Mouse (Mus musculus): ENCODE measurements around the gene Doc2a.

GRCm38 (mm10) chr7:126832036-126832598 lies 15.1 kb upstream of the Doc2a start:
- TF ChIP-seq POLR2A (IDR thresholded peaks at IDR 0.05; ENCODE audit: insufficient read length, low read depth) (no peak), POLR2AphosphoS2 (IDR thresholded peaks at IDR 0.05; ENCODE audit: insufficient read length, low read depth) (no peak), MAX (IDR thresholded peaks at IDR 0.05; ENCODE audit: low read depth) (no peak)

Data from myocyte (in vitro differentiated cells).